Mouse (Mus musculus): Measurements from ENCODE around the gene Plpp6. TPM values are rescaled to one million over a fixed set of nuclear protein-coding genes. Genes with fewer than 3 reads are reported as not detected.
"Not testable (repeated sequence)": the region's sequence is repeated elsewhere in the genome, so short reads cannot be mapped to it uniquely, and the experiment has no call there.

Plpp6 gene
- polyA plus RNA-seq, 2 experiments from 2014 or later: 1.3 TPM

DNA sequence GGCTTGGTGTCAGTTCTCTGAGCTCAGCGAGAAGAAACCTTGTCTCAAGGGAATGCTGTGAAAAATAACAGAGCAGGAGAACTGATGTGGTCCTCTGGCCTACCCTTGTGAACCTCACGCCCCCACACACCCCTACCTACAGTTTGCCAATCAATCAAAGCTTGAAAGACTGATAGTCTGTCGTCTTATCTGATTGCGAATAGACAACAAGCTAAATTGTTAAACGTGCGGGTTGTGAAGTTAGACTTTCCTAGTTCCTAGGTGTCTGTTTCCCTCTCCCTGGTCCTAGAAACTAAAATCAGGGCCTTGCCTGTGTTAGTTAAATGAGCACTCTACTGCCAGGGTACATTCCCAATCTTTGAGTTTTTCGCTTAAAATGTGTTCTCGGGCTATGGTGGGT, 25.8 kb downstream of the Plpp6 start:
- no peak for ATAC-seq

GRCm38 (mm10) chr19:28990194-28990589, 26.4 kb downstream of the Plpp6 start, which contains the start of gene Cdc37l1:
Cdc37l1 (plus strand) TSS chr19:28990352.
- ATAC-seq: peak; percentile 86

GRCm38 (mm10) chr19:28990590-28991221, 27.0 kb downstream of the Plpp6 start:
- ATAC-seq: peak; percentile 61

GRCm38 (mm10) chr19:28991391-28991790, 27.6 kb downstream of the Plpp6 start:
- ATAC-seq: no peak

DNA sequence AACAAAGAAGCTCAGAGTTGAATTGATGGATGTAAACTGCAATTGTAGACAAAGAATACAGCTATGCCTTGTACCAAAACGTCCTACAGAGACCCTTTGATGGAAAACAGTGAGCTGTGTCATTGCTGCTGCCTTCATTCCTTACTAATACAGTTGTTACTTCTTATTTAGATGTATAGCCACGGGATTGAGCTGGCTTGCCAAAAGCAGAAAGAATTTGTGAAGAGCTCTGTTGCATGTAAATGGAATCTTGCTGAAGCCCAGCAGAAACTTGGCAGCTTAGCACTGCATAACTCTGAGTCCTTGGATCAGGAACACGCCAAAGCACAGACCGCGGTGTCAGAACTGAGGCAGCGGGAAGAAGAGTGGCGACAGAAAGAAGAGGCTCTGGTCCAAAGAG, 31.1 kb downstream of the Plpp6 start:
- ATAC-seq: no peak

DNA sequence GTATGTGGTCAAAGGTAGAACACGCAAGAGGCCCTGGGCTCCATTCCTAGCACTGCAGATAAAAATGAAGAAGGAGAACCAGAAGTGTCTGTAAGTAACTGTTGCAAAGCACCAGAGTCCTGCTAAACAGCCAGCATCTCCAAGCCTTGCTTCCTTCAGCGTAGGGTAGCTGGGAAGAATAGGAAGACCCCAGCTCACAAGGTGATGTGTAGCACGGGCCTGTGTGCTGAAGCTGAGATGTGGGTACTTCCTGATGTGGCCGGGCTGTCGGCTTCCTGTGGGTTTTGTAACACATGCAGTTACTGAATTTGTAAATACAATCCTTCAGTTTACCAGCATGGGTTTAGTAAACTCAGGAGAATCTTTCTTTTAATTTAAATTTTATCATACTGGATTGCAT, 31.6 kb downstream of the Plpp6 start:
- ATAC-seq: no peak

GRCm38 (mm10) chr19:28997976-28998630, 34.4 kb downstream of the Plpp6 start:
- ATAC-seq: no peak

- not testable (repeated sequence) for ATAC-seq
Observed at GRCm38 (mm10) chr19:29000321-29000720, 36.6 kb downstream of the Plpp6 start.

DNA sequence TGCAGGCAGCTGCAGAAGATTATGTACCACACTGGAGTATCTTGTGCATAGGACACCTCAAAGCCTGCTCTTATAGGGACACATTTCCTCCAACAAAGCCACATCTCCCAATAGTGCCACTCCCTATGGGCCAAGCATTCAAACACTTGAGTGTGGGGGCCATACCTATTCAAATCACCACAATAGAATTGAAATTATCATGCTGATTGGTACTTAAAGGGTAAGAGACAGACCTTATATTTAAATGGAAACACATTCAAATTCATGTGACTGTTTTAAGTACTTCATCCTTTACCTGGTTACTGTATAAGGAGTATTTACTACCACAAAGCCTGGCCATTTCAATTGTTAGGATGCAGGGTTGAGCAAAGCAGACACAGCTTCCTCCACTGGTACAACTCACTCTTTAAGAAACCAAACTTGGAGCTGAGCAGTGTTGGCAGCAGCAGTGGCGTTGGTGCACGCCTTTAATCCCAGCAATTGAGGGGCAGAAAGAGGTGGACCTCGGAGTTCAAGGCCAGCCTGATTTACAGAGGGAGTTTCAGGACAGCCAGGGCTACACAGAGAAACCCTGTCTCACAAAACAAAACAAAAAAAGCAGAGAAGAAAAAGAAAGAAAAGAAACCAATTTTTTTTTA, 44.4 kb downstream of the Plpp6 start:
- no peak for ATAC-seq

GRCm38 (mm10) chr19:29009046-29009445, 45.3 kb downstream of the Plpp6 start:
- no peak for ATAC-seq

GRCm38 (mm10) chr19:29011355-29011990, 47.7 kb downstream of the Plpp6 start:
- ATAC-seq: no peak

DNA sequence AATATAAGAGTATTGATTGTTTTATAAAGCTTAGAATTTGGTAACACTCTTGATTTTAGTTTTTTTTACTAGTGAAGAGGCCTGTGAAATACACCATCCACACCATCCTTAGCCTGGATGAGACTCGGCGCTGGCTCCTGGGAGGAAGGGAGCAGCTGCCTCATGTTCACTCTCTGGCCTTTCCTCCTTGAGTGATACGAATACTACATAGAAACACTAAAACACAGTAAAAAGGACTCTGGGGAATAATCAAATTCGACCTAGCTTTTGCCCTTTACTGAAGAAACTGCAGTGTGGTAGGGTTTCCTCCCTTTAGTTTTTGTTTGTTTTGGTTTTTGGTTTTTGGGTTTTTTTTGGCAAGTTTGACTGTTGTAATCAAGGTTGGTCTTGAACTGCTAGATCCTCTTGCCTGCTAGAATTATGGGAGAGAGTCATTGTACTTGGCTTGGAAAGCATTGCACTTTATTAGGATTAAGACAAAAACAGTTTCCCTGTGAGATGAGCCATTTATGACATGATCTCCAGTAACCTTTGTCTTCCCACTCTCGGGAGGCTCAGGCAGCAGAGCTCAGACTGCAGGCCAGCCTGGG, 50.8 kb downstream of the Plpp6 start:
- ATAC-seq: no peak

DNA sequence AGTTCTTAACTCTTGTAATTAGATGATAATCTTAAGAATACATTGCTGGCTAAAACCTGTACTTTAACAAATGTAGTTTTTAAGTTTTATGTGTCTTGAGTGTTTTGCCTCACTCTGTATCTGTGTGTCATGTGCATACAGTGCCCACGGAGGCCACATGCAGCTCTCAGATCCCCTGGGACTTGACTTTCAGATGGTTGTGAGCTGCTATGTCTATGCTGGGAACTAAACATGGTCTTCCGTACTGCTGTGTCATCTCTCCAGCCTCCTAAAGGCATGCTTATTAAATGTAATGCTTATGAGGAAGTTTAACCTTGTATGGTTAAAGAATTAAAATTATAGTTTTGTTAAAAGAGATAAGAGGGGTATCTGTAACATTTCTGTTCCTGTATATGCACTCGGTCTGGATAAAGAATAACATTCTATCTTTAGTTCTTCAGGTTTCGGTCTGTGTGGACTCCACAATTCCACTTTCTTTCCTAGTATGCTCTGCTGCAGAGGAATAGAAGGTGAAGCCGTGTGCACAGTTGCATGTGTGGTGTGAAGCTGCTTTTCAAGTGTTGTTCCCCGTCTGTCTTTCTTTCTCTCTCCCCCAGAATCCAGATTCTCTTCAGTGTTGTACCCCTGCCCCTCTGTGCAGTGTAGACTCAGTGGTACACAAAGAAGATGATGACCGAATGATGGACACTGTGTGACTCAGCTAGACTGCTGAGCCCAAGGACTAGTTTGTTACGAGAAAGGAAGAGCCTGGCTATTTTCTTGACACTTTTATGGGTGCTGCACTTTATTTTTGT, 51.9 kb downstream of the Plpp6 start:
- ATAC-seq: no peak

GRCm38 (mm10) chr19:29016204-29016765, 52.5 kb downstream of the Plpp6 start:
- ATAC-seq: no peak

Other genes with a start within 250 kb of the Plpp6 start
- under 1 TPM in 1 of 2 experiments, not detected in 1; 0.43 TPM for gene Slc1a1, start 128.9 kb upstream of the Plpp6 start, polyA plus RNA-seq (2017; shearing (Covaris generic))
- 1 to 10 TPM in 1 of 2 experiments, not detected in 1; 1.6 TPM for gene 4430402I18Rik, start 3.8 kb downstream of the Plpp6 start, polyA plus RNA-seq (2017; shearing (Covaris generic))
- gene Cdc37l1, start 26.4 kb downstream of the Plpp6 start, polyA plus RNA-seq (2017; shearing (Covaris generic)): 10 to 100 TPM; 36.0 to 40.7 TPM
- 10 to 100 TPM; 15.3 to 16.8 TPM for gene Ak3, start 84.0 kb downstream of the Plpp6 start, polyA plus RNA-seq (2017; shearing (Covaris generic))
- gene Rcl1, start 137.4 kb downstream of the Plpp6 start, polyA plus RNA-seq (2017; shearing (Covaris generic)): 10 to 100 TPM; 22.2 to 26.9 TPM

All from CD4-positive, CD25-positive, alpha-beta regulatory T cell, adult 4 months (primary cell).